Mouse (Mus musculus) bone marrow macrophage, adult 2 months (primary cell): ENCODE measurements around the gene 2310007B03Rik.

Experiments used
- CTCF ChIP-seq: IDR thresholded peaks from 2 replicates; pipeline ENCODE4 v1.5.1; 2012; ENCODE audit warnings: low read depth, mild to moderate bottlenecking, low read length, moderate library complexity
- POLR2A ChIP-seq: IDR thresholded peaks from 2 replicates; pipeline ENCODE4 v1.6.1; 2012; ENCODE audit warnings: mild to moderate bottlenecking, low read depth, low read length, borderline replicate concordance

DNA sequence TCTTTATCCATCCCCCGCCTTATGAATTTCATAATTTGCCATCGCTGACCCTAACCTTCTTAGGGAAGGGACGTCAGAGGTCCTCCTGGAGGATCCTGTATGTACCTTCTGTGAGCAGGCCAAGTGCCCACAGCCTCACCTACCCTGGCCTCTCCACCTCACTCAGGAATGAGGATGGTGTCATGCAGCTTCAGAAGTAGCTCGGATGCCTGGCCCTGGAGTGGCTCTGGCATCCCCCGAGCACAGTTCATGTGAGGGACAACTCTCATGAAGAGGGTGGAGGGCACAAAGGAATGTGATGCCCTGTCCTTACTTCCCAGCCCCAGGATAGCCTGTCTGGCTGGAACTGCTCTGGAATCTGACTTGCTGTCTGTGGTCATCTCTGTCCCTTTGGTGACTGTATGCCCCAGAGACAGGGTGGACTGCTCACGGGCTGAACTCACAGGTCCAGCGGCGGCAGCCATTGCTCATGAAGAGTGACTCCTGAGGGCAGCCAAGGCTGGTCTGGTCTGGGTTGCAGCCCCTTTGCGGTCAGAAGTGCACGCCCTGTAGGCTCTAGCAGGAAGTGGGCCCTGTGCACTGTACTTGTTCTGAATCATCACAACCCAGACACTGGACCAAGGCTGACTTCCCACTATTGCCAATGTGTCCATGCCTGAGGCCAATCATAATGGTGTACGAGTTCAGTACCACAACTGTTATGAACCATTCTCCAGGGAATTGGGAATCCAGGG, 5.8 kb upstream of the 2310007B03Rik start:
- TF ChIP-seq CTCF (no peak), POLR2A (no peak)
